Mouse (Mus musculus): Measurements from ENCODE around the gene Ldha. TPM values are rescaled to one million over a fixed set of nuclear protein-coding genes. Genes with fewer than 3 reads are reported as not detected.
"Not testable (repeated sequence)": the region's sequence is repeated elsewhere in the genome, so short reads cannot be mapped to it uniquely, and the experiment has no call there.

Gene Ldha
- 1,596 and 1,620 TPM in 2 replicates for polyA plus RNA-seq (2015; fragmentation: Nextera tagmentation; extraction: Ambion mirVana)

- Histone ChIP-seq H3K9me3 (replicated peaks) (no peaks in the 10 kb centered on the region), H3K9ac (no peak within 1 kb of the TSS), H3K27ac (peak within 1 kb of the TSS; percentile 87; the same call in 1 of the 2 replicates), H3K27me3 (peaks cover 8% of the 10 kb centered on the region; the same call in 1 of the 2 replicates), H3K4me3 (replicated peaks) (no peak within 1 kb of the TSS), H3K36me3 (no peaks in the 10 kb centered on the region), H3K4me1 (peaks cover 47% of the 10 kb centered on the region), H3K4me2 (no peak within 1 kb of the TSS)
- WGBS = 35% methylated on average over 6 of the region's 6 CpGs
- ATAC-seq (replicated peaks; ENCODE audit: low FRiP score) = no peak
Measured at GRCm38 (mm10) chr7:46840787-46841525, at the start of gene Ldha. Ldha (plus strand) TSS chr7:46841475.

GRCm38 (mm10) chr7:46793871-46794270, 47.4 kb upstream of the Ldha start:
- H3K9ac ChIP-seq = no peak overlapping the region
- H3K4me3 ChIP-seq (replicated peaks) = no peak overlapping the region
- H3K36me3 ChIP-seq = peaks cover 24% of the 10 kb centered on the region
- H3K27me3 ChIP-seq = no peaks in the 10 kb centered on the region
- H3K4me2 ChIP-seq = peak overlapping the region; percentile 73; the same call in 1 of the 2 replicates
- ATAC-seq (replicated peaks; ENCODE audit: low FRiP score) = no peak
- H3K27ac ChIP-seq = no peak overlapping the region
- 66% methylated on average over 4 of the region's 4 CpGs for WGBS
- H3K4me1 ChIP-seq = peaks cover 21% of the 10 kb centered on the region
- no peaks in the 10 kb centered on the region for H3K9me3 ChIP-seq (replicated peaks)

- Histone ChIP-seq H3K36me3 (peaks cover 22% of the 10 kb centered on the region), H3K27me3 (no peaks in the 10 kb centered on the region), H3K4me1 (peaks cover 21% of the 10 kb centered on the region), H3K27ac (peak within 1 kb of the TSS; percentile 88), H3K9ac (peak within 1 kb of the TSS; percentile 89), H3K9me3 (replicated peaks) (no peaks in the 10 kb centered on the region), H3K4me2 (peak within 1 kb of the TSS; percentile 73), H3K4me3 (replicated peaks) (peak within 1 kb of the TSS; percentile 97)
- peak; percentile 99 for ATAC-seq (replicated peaks; ENCODE audit: low FRiP score)
- WGBS = under 1% methylated on average over 75 of the region's 75 CpGs
Measured at GRCm38 (mm10) chr7:46795287-46796205, 45.7 kb upstream of the Ldha start, which contains the start of the genes Hps5 and Gtf2h1. Hps5 (minus strand) TSS chr7:46796064. Gtf2h1 (plus strand) TSS chr7:46796103.

GRCm38 (mm10) chr7:46796206-46796679, 45.0 kb upstream of the Ldha start:
- peaks cover 24% of the 10 kb centered on the region for H3K36me3 ChIP-seq
- ATAC-seq (replicated peaks; ENCODE audit: low FRiP score) = no peak
- H3K27me3 ChIP-seq = no peaks in the 10 kb centered on the region
- peak overlapping the region; percentile 73 for H3K4me2 ChIP-seq
- no peaks in the 10 kb centered on the region for H3K9me3 ChIP-seq (replicated peaks)
- peak overlapping the region; percentile 97 for H3K4me3 ChIP-seq (replicated peaks)
- under 1% methylated on average over 31 of the region's 31 CpGs for WGBS
- H3K27ac ChIP-seq = peak overlapping the region; percentile 88
- peaks cover 21% of the 10 kb centered on the region for H3K4me1 ChIP-seq
- peak overlapping the region; percentile 89 for H3K9ac ChIP-seq

DNA sequence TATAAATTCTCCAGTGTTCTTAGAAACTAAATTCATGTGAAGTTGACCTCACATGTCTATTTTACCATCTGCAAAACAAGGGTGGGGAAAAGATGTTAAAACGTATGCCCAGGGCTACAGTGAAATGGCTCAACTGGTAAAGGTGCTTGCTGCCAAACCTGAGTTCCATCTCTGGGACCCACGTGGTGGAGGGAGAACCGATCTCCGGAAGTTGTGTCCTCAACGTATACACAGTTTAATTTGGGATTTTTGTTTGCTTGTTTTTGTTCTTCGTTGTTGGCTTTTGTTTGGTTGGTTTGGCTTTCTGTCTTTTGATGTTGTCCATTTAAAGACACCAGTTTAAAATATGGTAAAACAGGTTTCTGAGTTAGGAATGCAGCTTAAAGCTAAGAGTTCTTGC, 44.5 kb upstream of the Ldha start:
- Histone ChIP-seq H3K4me1 (peaks cover 21% of the 10 kb centered on the region), H3K27me3 (no peaks in the 10 kb centered on the region), H3K9ac (peak overlapping the region; percentile 89), H3K36me3 (peaks cover 29% of the 10 kb centered on the region), H3K4me3 (replicated peaks) (peak overlapping the region; percentile 97), H3K9me3 (replicated peaks) (no peaks in the 10 kb centered on the region), H3K27ac (no peak overlapping the region), H3K4me2 (peak overlapping the region; percentile 73)
- 55% methylated on average over 6 of the region's 6 CpGs for WGBS
- ATAC-seq (replicated peaks; ENCODE audit: low FRiP score) = no peak

DNA sequence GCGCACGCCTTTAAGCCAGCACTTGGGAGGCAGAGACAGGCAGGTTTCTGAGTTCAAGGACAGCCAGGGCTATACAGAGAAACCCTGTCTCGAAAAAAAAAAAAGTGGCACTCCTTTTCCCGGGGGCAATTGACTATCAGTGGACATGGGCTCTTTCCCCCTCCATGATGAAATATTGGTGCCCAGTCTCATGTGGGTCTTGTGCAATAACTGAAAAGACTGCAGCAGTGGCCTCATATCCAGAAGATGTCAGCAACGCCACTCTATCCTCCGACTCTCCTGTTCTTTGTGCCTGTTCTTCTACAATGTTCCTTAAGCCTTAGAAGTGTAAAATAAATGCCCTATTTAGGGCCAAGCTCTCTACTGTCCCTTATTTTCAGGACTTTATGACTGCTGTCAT, 30.9 kb upstream of the Ldha start:
- Histone ChIP-seq H3K4me1 (no peaks in the 10 kb centered on the region), H3K27me3 (no peaks in the 10 kb centered on the region), H3K9me3 (replicated peaks) (no peaks in the 10 kb centered on the region), H3K27ac (no peak overlapping the region), H3K36me3 (peaks cover 86% of the 10 kb centered on the region), H3K9ac (no peak overlapping the region), H3K4me3 (replicated peaks) (no peak overlapping the region), H3K4me2 (no peak overlapping the region)
- no peak for ATAC-seq (replicated peaks; ENCODE audit: low FRiP score)
- WGBS = 96% methylated on average over 6 of the region's 6 CpGs

DNA sequence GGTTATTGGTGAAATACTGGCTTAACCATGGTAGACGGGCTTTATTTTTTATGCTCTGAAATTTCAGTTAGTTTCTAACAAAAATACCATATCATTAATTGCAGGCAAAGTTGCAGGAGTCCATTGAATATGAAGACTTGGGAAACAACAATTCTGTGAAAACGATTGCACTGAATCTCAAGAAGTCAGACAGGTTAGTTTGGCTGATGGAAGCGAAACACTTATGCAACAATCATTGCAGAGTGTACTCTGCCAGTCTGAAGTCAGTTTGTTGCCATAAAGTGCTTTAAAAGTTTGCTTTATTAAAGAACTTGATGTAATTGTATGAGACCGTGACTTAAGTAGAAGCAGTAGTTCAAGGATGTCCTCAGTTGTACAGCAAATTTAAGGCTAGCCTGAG, 27.3 kb upstream of the Ldha start:
- H3K4me1 ChIP-seq = no peaks in the 10 kb centered on the region
- peaks cover 91% of the 10 kb centered on the region for H3K36me3 ChIP-seq
- no peaks in the 10 kb centered on the region for H3K27me3 ChIP-seq
- H3K9me3 ChIP-seq (replicated peaks) = no peaks in the 10 kb centered on the region
- H3K27ac ChIP-seq = no peak overlapping the region
- H3K9ac ChIP-seq = no peak overlapping the region
- no peak for ATAC-seq (replicated peaks; ENCODE audit: low FRiP score)
- H3K4me3 ChIP-seq (replicated peaks) = no peak overlapping the region
- WGBS = 91% methylated on average over 4 of the region's 4 CpGs
- H3K4me2 ChIP-seq = no peak overlapping the region

GRCm38 (mm10) chr7:46820876-46821632, 20.2 kb upstream of the Ldha start:
- H3K27ac ChIP-seq = peak overlapping the region; percentile 62; the same call in 1 of the 2 replicates
- WGBS = 60% methylated on average over 15 of the region's 15 CpGs
- not testable (repeated sequence) for H3K9me3 ChIP-seq (replicated peaks); H3K27me3 ChIP-seq; H3K4me3 ChIP-seq (replicated peaks); H3K4me1 ChIP-seq; H3K9ac ChIP-seq; H3K4me2 ChIP-seq
- H3K36me3 ChIP-seq = peaks cover 79% of the 10 kb centered on the region
- ATAC-seq (replicated peaks; ENCODE audit: low FRiP score) = 0 out of 2 replicates have a peak, but pooled peaks have one; percentile 58

DNA sequence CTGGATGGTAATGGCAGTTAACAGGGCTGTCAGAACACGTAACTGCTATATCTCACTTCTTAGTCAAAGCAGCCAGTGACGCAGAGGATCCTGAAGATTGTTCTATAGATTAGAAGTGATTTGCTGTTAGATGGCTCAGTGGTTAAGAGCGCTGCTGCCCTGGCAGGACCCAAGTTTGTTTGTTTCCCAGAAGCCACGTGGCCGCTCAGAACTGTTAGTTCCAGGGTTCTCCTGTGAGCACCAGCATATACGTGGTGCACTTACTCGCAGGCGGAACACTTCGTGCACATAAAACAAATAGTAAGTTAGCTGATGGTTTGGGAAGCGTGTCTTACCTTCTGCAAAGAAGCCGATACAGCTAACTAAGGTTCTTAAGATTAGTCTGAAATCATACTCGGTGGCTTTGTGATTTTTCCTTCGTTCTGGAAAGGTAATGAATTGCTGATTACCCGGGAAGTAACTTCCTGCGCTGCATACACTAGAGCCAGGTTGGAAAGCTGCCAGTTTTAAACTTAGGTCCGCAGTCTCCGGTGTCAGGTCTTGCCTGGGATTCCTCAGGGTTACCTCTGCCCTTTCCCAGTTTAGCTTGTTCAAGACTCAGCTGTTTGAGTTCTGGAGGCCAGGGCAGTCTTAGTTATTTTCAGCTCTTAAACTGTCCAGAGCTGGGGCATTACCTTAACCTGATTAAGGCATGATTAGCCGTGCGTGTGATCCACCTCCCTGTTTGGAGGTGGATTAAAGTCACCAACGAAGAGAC, 14.1 kb upstream of the Ldha start:
- Histone ChIP-seq H3K9me3 (replicated peaks) (no peaks in the 10 kb centered on the region), H3K9ac (no peak overlapping the region), H3K36me3 (peaks cover 24% of the 10 kb centered on the region), H3K27me3 (no peaks in the 10 kb centered on the region), H3K4me1 (peaks cover 19% of the 10 kb centered on the region), H3K4me3 (replicated peaks) (no peak overlapping the region), H3K4me2 (peak overlapping the region; percentile 19; the same call in 1 of the 2 replicates), H3K27ac (peak overlapping the region; percentile 60)
- WGBS = 50% methylated on average over 20 of the region's 20 CpGs
- ATAC-seq (replicated peaks; ENCODE audit: low FRiP score) = peak; percentile 22; the same call in 1 of the 2 replicates

GRCm38 (mm10) chr7:46827803-46828184, 13.5 kb upstream of the Ldha start:
- Histone ChIP-seq H3K27ac (peak overlapping the region; percentile 60), H3K9ac (no peak overlapping the region), H3K36me3 (peaks cover 18% of the 10 kb centered on the region), H3K4me1 (peaks cover 19% of the 10 kb centered on the region), H3K4me3 (replicated peaks) (no peak overlapping the region), H3K9me3 (replicated peaks) (no peaks in the 10 kb centered on the region), H3K4me2 (no peak overlapping the region), H3K27me3 (no peaks in the 10 kb centered on the region)
- ATAC-seq (replicated peaks; ENCODE audit: low FRiP score) = peak; percentile 40; the same call in 1 of the 2 replicates
- 94% methylated on average over 2 of the region's 2 CpGs for WGBS

GRCm38 (mm10) chr7:46829911-46830310, 11.4 kb upstream of the Ldha start:
- H3K9ac ChIP-seq = no peak overlapping the region
- H3K4me3 ChIP-seq (replicated peaks) = no peak overlapping the region
- 79% methylated on average over 12 of the region's 12 CpGs for WGBS
- no peaks in the 10 kb centered on the region for H3K36me3 ChIP-seq
- H3K4me1 ChIP-seq = peaks cover 25% of the 10 kb centered on the region
- H3K9me3 ChIP-seq (replicated peaks) = no peaks in the 10 kb centered on the region
- H3K27ac ChIP-seq = no peak overlapping the region
- no peak for ATAC-seq (replicated peaks; ENCODE audit: low FRiP score)
- no peaks in the 10 kb centered on the region for H3K27me3 ChIP-seq
- no peak overlapping the region for H3K4me2 ChIP-seq

Measured in kidney, embryonic 15.5 days (tissue).